Mouse (Mus musculus) intestine, postnatal 0 days (tissue): ENCODE data around the gene Ch25h. TPM values are rescaled to one million over a fixed set of nuclear protein-coding genes. Genes with fewer than 3 reads are reported as not detected.

Source experiments
- ATAC-seq: fragments of 200-750 bp; cut with Nextera tagmentation; 2 replicates; pipeline ENCODE4 v1.8.0; 2017; ENCODE audit warnings: mild to moderate bottlenecking, moderate TSS enrichment, moderate library complexity
- H3K27ac ChIP-seq: fragments of 300-500 bp; sonication (generic); 2 replicates; pipeline ENCODE4 v1.5.1; 2014; ENCODE audit warnings: mild to moderate bottlenecking, low read depth, low read length, moderate library complexity
- H3K27me3 ChIP-seq: fragments of 300-500 bp; sonication (generic); replicated peaks from 2 replicates; pipeline ENCODE4 v1.6.1; 2014; ENCODE audit warnings: low read length, mixed read lengths; ENCODE audit not compliant: control insufficient read depth, insufficient read depth
- H3K36me3 ChIP-seq: fragments of 300-500 bp; sonication (generic); 2 replicates; pipeline ENCODE4 v1.6.1; 2014; ENCODE audit warnings: mild to moderate bottlenecking, moderate library complexity; ENCODE audit not compliant: control insufficient read depth, insufficient read depth
- H3K4me1 ChIP-seq: fragments of 300-500 bp; sonication (generic); replicated peaks from 2 replicates; pipeline ENCODE4 v1.6.1; 2014; ENCODE audit warnings: antibody characterized with exemption, low read length, mixed read lengths; ENCODE audit not compliant: control insufficient read depth, insufficient read depth
- H3K4me2 ChIP-seq: fragments of 300-500 bp; sonication (generic); replicated peaks from 2 replicates; pipeline ENCODE4 v1.6.1; 2014; ENCODE audit warnings: low read depth, mild to moderate bottlenecking, moderate library complexity
- H3K4me3 ChIP-seq: fragments of 300-500 bp; sonication (generic); 2 replicates; pipeline ENCODE4 v1.5.1; 2014; ENCODE audit warnings: low read depth, low read length
- H3K9ac ChIP-seq: fragments of 300-500 bp; sonication (generic); 2 replicates; pipeline ENCODE4 v1.6.1; 2014; ENCODE audit warnings: mild to moderate bottlenecking, low read depth, low read length
- H3K9me3 ChIP-seq: fragments of 300-500 bp; sonication (generic); 2 replicates; pipeline ENCODE4 v1.6.1; 2016; ENCODE audit warnings: mixed run types; ENCODE audit not compliant: control insufficient read depth
- CTCF ChIP-seq: sonication (generic); IDR thresholded peaks from 2 replicates; pipeline ENCODE4 v1.5.1; 2016; ENCODE audit warnings: low read depth, mild to moderate bottlenecking, control low read depth, antibody characterized with exemption, moderate library complexity
- WGBS: fragments of 180-500 bp; shearing (Covaris S2); extraction: QIAGEN DNeasy Blood & Tissue Kit; methylation state at CpG from one replicate; pipeline ENCODE4 v1.1.7; 2014; 5-methylcytosine and 5-hydroxymethylcytosine counted together
- polyA plus RNA-seq: library from polyadenylated mRNA; unstranded; fragments of >200 nt; fragmentation: Nextera tagmentation; extraction: Ambion mirVana; gene quantifications from 2 replicates; pipeline ENCODE4 v1.2.1, GENCODE M21; 2015

Gene Ch25h
- polyA plus RNA-seq, 1 experiment from 2014 or later, result 3.5 TPM

GRCm38 (mm10) chr19:34519646-34520045, 44.7 kb upstream of the Ch25h start:
- Histone ChIP-seq H3K27ac (peak overlapping the region; percentile 87), H3K4me3 (no peak overlapping the region), H3K4me1 (no peaks in the 10 kb centered on the region; the same call in none of the 2 replicates), H3K36me3 (peaks cover 20% of the 10 kb centered on the region), H3K4me2 (no peak overlapping the region), H3K27me3 (no peaks in the 10 kb centered on the region), H3K9me3 (no peaks in the 10 kb centered on the region), H3K9ac (no peak overlapping the region)
- peak; percentile 29; the same call in 1 of the 2 replicates for ATAC-seq
- WGBS, result 58% methylated on average over 3 of the region's 3 CpGs
- no peak for TF ChIP-seq CTCF

- peak overlapping the region; percentile 87 for H3K27ac ChIP-seq
- 20% methylated on average over 3 of the region's 3 CpGs for WGBS
Measured at GRCm38 (mm10) chr19:34518786-34519185, 43.8 kb upstream of the Ch25h start.

GRCm38 (mm10) chr19:34517812-34518594, 43.0 kb upstream of the Ch25h start:
- no peaks in the 10 kb centered on the region for H3K27me3 ChIP-seq
- no peak overlapping the region for H3K4me2 ChIP-seq
- no peaks in the 10 kb centered on the region; the same call in none of the 2 replicates for H3K4me1 ChIP-seq
- H3K4me3 ChIP-seq, result no peak overlapping the region
- peaks cover 16% of the 10 kb centered on the region for H3K36me3 ChIP-seq
- no peaks in the 10 kb centered on the region for H3K9me3 ChIP-seq
- 52% methylated on average over 13 of the region's 13 CpGs for WGBS
- no peak overlapping the region for H3K9ac ChIP-seq
- peak; percentile 85 for ATAC-seq
- peak overlapping the region; percentile 87 for H3K27ac ChIP-seq
- no peak for TF ChIP-seq CTCF

More at GRCm38 (mm10) chr19:34518786-34519185, 43.8 kb upstream of the Ch25h start:
- no peak for ATAC-seq
- Histone ChIP-seq H3K9me3 (no peaks in the 10 kb centered on the region), H3K36me3 (peaks cover 20% of the 10 kb centered on the region), H3K27me3 (no peaks in the 10 kb centered on the region), H3K4me1 (no peaks in the 10 kb centered on the region; the same call in none of the 2 replicates), H3K4me2 (no peak overlapping the region), H3K9ac (no peak overlapping the region), H3K4me3 (no peak overlapping the region)
- no peak for TF ChIP-seq CTCF

- Histone ChIP-seq H3K27me3 (no peaks in the 10 kb centered on the region), H3K4me3 (no peak overlapping the region), H3K9ac (no peak overlapping the region), H3K9me3 (no peaks in the 10 kb centered on the region), H3K4me1 (no peaks in the 10 kb centered on the region; the same call in none of the 2 replicates), H3K27ac (peak overlapping the region; percentile 84), H3K36me3 (peaks cover 14% of the 10 kb centered on the region), H3K4me2 (no peak overlapping the region)
- 59% methylated on average over 3 of the region's 3 CpGs for WGBS
- no peak for TF ChIP-seq CTCF
- ATAC-seq, result no peak
Measured at GRCm38 (mm10) chr19:34517197-34517596, 42.2 kb upstream of the Ch25h start.

GRCm38 (mm10) chr19:34516346-34516745, 41.4 kb upstream of the Ch25h start:
- Histone ChIP-seq H3K4me2 (no peak overlapping the region), H3K27me3 (no peaks in the 10 kb centered on the region), H3K27ac (peak overlapping the region; percentile 84), H3K9ac (no peak overlapping the region), H3K9me3 (no peaks in the 10 kb centered on the region), H3K36me3 (0 out of 2 replicates have a peak, but pooled peaks cover 7% of the 10 kb centered on the region), H3K4me3 (no peak overlapping the region), H3K4me1 (no peaks in the 10 kb centered on the region; the same call in none of the 2 replicates)
- TF ChIP-seq CTCF, result no peak
- WGBS, result 67% methylated on average over 2 of the region's 2 CpGs
- no peak for ATAC-seq

GRCm38 (mm10) chr19:34515681-34516080, 40.7 kb upstream of the Ch25h start:
- no peak overlapping the region for H3K4me2 ChIP-seq

More at GRCm38 (mm10) chr19:34515681-34516080, 40.7 kb upstream of the Ch25h start:
- no peak overlapping the region for H3K9ac ChIP-seq
- WGBS, result 80% methylated on average over 3 of the region's 3 CpGs
- no peaks in the 10 kb centered on the region for H3K9me3 ChIP-seq
- H3K36me3 ChIP-seq, result 0 out of 2 replicates have a peak, but pooled peaks cover 2% of the 10 kb centered on the region
- H3K27ac ChIP-seq, result peak overlapping the region; percentile 84
- H3K27me3 ChIP-seq, result no peaks in the 10 kb centered on the region
- H3K4me1 ChIP-seq, result no peaks in the 10 kb centered on the region; the same call in none of the 2 replicates
- no peak overlapping the region for H3K4me3 ChIP-seq
- no peak for TF ChIP-seq CTCF
- ATAC-seq, result no peak
